Mouse (Mus musculus) CD4-positive, CD25-positive, alpha-beta regulatory T cell, adult 2 months (primary cell): Measurements from ENCODE around the gene Epha10.
"Not testable (repeated sequence)": the region's sequence is repeated elsewhere in the genome, so short reads cannot be mapped to it uniquely, and the experiment has no call there.

Experiments used
- DNase-seq: peaks from one replicate; pipeline ENCODE4 v3.0.0-alpha.2; 2012; ENCODE audit warnings: low read depth, low spot score

Gene Epha10

DNA sequence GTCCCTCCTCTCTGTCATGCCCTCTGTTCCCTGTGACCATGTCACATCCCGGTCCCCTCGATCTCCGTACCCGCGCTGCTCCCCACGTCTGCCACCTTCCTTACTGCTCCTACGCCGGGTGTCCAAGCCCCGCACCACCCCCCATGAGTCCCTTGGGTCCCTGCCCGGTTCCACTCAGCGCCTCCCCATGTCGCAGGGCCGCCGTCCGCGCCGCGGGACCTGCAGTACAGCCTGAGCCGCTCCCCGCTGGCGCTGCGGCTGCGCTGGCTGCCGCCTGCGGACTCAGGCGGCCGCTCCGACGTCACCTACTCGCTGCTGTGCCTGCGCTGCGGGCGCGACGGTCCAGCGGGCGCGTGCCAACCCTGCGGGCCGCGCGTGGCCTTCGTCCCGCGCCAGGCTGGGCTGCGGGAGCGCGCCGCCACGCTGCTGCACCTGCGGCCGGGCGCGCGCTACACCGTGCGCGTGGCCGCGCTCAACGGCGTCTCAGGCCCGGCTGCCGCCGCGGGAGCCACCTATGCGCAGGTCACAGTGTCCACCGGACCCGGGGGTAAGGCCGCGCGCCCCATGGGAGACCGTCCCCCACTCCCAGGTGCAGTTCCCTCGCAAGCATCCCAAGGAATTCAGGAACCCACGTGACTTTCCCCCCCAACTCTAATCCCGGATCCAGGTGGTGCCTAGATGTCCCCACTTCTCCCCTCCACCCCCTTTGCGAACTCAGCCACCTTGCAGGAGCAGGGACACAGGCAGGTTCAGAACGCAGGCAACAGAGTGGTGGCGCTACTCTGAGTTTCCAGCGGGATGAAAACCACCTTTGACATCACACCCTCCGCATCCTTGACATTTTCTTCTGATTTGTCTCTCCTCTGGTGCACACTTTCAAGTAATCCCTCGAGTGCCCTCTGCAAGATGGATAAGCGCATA lies 14.1 kb downstream of the Epha10 start:
- no peak for DNase-seq

DNA sequence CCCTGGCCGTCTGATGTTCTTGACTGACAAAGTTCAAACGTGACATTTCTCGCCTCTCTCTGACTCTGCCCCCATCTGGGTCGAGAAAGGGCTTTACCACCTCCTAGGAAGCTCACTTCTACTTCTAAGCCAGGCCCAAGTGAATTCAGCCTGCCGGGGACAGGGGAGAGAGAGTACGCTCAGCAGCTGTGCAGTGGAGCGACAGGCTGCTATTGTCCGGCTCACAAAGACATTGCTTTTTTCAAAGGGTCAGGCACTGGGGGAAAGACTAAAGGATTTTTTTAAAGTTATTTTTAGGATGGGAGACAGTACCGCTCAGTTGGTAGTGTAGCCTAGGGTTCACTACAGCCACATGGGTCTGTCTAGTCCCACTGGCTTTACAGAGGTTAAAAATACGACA lies 17.7 kb downstream of the Epha10 start:
- DNase-seq = no peak

- DNase-seq = no peak
Observed at GRCm38 (mm10) chr4:124899906-124900305, 19.2 kb downstream of the Epha10 start.

DNA sequence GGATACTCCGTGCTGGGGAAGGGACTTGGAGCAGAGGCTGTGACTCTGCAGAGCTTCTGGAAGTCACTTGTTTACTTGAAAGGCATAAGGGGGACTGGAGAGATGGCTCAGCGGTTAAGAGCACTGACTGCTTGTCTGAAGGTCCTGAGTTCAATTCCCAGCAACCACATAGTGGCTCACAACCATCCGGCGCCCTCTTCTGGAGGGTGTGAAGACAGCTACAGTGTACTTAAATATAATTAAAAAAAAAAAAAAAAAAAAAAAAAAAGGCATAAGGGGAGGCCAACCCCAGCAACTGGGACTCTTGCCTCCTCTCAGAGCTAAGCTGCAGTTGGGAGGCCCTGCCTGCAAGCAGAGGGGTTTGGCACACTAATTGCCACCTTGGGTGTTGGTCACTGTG lies 24.7 kb downstream of the Epha10 start:
- DNase-seq = peak; percentile 48

- DNase-seq = no peak
Observed at GRCm38 (mm10) chr4:124905971-124906822, 25.5 kb downstream of the Epha10 start.

- peak; percentile 49 for DNase-seq
Observed at GRCm38 (mm10) chr4:124928102-124928501, 47.4 kb downstream of the Epha10 start.

GRCm38 (mm10) chr4:124936613-124937471 lies 56.1 kb downstream of the Epha10 start, which contains the start of gene 9930104L06Rik:
TSS of gene 9930104L06Rik (plus strand) at chr4:124937048.
- peak; percentile 97 for DNase-seq

DNA sequence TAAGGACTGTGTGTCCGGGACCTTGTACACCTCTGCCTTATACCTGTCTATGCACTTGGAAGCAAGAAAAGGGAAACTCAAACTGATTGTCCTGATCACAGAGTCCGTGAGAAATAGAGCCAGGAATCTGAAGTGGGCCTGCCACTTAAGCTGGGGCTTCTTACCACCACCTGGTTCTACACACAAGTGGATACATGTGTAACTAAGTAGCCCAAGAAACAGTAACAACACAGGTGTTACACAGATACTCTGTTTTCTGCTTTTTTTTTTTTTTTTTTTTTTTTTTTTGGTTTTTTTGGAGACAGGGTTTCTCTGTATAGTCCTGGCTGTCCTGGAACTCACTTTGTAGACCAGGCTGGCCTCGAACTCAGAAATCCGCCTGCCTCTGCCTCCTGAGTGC lies 58.5 kb downstream of the Epha10 start, which contains the start of gene Cdca8:
TSS of gene Cdca8 (minus strand) at position 101 of the 400 bp plus-strand sequence.
- DNase-seq = not testable (repeated sequence)

DNA sequence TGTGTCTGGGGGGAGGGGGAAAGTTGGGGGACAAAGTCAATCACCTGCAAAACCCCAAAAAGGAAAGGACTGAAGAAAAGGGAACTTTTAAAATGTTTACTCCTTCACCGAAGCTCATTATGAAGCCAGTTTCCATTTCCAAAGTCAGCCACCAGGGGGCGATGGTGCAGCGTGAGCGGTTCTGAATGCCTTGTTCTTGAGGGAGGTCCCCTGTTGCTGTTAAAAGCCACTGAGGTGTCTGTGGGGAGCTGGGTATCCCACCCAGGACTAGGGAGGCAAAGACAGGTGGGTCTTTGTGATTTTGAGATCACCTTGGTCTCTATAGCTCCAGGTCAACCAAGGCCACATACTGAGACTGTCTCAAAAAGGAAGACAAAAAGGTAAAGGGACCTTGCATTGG lies 62.3 kb downstream of the Epha10 start:
- peak; percentile 85 for DNase-seq

DNA sequence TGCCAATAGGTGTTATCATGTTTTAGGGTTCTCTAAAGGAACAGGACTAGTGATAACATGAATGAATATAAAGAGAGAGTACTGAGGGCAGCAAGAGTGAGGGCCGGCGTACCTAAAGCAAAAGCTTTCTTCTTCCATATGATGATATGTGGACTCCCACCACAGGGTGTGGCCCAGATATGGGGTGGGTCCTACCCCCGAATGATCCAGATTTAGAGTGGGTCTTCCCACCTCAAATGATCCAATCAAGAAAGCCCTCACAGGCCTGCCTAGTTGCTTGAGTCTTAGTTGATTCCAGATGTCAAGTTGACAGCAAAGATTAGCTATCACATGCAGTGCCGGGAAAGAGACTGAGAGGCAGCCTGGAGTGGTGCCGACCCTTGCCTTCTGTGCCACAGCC lies 63.1 kb downstream of the Epha10 start:
- no peak for DNase-seq

GRCm38 (mm10) chr4:124944961-124945360 lies 64.3 kb downstream of the Epha10 start:
- DNase-seq = no peak

- no peak for DNase-seq
Observed at GRCm38 (mm10) chr4:124949488-124949887, 68.8 kb downstream of the Epha10 start.

GRCm38 (mm10) chr4:124950181-124951035 lies 69.7 kb downstream of the Epha10 start:
- no peak for DNase-seq

DNA sequence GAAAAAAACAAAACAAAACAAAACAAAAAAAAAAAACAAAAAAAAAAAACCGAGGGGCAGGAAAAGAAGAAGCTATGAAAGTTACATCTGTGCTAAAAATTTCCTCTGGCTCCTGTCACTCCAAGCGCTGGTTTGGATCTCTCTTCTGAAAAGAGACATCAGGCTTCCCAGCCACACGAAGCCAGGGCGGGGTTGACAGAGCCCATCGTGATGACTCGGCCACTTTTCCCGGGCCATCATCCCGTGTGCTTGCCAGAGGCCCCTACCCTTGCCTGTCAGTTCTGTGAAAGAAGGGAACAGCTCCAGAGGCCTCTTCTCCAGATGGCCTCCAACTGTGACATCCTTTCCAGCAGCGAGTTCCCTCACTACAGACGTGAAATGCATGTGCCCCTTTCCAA lies 70.3 kb downstream of the Epha10 start:
- DNase-seq = no peak

GRCm38 (mm10) chr4:124953546-124953945 lies 72.8 kb downstream of the Epha10 start:
- DNase-seq = no peak

GRCm38 (mm10) chr4:124957284-124957683 lies 76.6 kb downstream of the Epha10 start:
- no peak for DNase-seq

DNA sequence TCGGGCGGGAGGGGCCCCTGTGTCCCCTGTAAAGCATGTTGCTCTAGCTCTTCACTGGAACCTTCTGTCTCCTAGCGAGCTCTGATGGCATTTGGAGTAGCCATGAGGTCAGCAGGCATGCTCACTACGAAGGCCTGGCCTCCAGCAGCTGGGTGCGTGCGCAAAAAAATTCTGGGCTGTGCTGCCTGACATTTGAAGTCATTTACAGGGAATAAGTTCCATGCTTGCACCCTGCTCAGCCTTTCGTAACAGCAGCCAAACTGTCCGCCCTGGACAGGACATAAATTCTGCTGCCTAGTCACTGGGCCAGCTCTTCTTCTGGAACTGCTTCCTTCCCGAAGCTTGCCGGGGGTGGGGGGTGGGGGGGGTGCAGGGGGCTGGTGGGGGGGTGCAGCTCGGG lies 78.4 kb downstream of the Epha10 start:
- DNase-seq = no peak

DNA sequence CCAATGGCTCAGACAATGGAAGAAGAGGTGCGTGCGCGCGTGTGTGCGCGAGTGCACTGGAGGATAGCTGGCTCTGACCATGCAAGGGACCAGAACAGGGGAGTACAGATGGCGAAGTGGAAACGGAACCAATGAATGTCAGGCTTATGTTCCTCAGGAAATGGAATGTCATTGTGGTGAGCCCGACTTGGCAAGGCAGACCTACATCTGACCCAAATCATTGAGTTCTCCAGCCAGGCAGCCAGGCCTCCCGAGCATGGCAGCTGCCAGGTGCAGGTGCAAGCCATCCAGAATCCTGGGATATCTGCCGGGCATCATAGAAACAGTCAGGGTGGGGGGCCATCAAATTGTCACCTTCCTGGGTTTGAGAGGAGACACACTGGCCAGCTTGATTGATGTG lies 80.2 kb downstream of the Epha10 start:
- DNase-seq = no peak

- no peak for DNase-seq
Observed at GRCm38 (mm10) chr4:124962576-124962975, 81.9 kb downstream of the Epha10 start.

- no peak for DNase-seq
Observed at GRCm38 (mm10) chr4:124964912-124965599, 84.4 kb downstream of the Epha10 start.
